Mouse (Mus musculus) midbrain, embryonic 13.5 days (tissue): ENCODE data around the gene Rims1. TPM values are rescaled to one million over a fixed set of nuclear protein-coding genes. Genes with fewer than 3 reads are reported as not detected.

Experiments used
- ATAC-seq: fragments of 200-750 bp; cut with Nextera tagmentation; 2 replicates; pipeline ENCODE4 v1.8.0; 2017; ENCODE audit warnings: mild to moderate bottlenecking, moderate TSS enrichment, moderate library complexity
- H3K27ac ChIP-seq: fragments of 300-500 bp; sonication (generic); 2 replicates; pipeline ENCODE4 v1.5.1; 2015; ENCODE audit warnings: inconsistent platforms, mild to moderate bottlenecking, moderate library complexity
- H3K27me3 ChIP-seq: fragments of 300-500 bp; sonication (generic); 2 replicates; pipeline ENCODE4 v1.6.1; 2015; ENCODE audit warnings: mild to moderate bottlenecking, inconsistent platforms
- H3K36me3 ChIP-seq: fragments of 300-500 bp; sonication (generic); 2 replicates; pipeline ENCODE4 v1.6.1; 2015; ENCODE audit warnings: mild to moderate bottlenecking, inconsistent platforms
- H3K4me1 ChIP-seq: fragments of 300-500 bp; sonication (generic); replicated peaks from 2 replicates; pipeline ENCODE4 v1.6.1; 2015; ENCODE audit warnings: inconsistent platforms
- H3K4me2 ChIP-seq: fragments of 300-500 bp; sonication (generic); replicated peaks from 2 replicates; pipeline ENCODE4 v1.6.1; 2015; ENCODE audit warnings: moderate library complexity, mild to moderate bottlenecking, inconsistent platforms
- H3K4me3 ChIP-seq: fragments of 300-500 bp; sonication (generic); replicated peaks from 2 replicates; pipeline ENCODE4 v1.5.1; 2015; ENCODE audit warnings: mild to moderate bottlenecking, inconsistent platforms
- H3K9ac ChIP-seq: fragments of 300-500 bp; sonication (generic); replicated peaks from 2 replicates; pipeline ENCODE4 v1.6.1; 2015; ENCODE audit warnings: mild to moderate bottlenecking, inconsistent platforms
- H3K9me3 ChIP-seq: fragments of 300-500 bp; sonication (generic); 2 replicates; pipeline ENCODE4 v1.6.1; 2016; ENCODE audit warnings: mild to moderate bottlenecking, inconsistent platforms
- WGBS: fragments of 180-500 bp; shearing (Covaris S2); methylation state at CpG from one replicate; pipeline ENCODE4 v1.1.7; 2015; 5-methylcytosine and 5-hydroxymethylcytosine counted together
- polyA plus RNA-seq: library from polyadenylated mRNA; unstranded; fragments of >200 nt; fragmentation: Nextera tagmentation; extraction: Ambion mirVana; gene quantifications from 2 replicates; pipeline ENCODE4 v1.2.1, GENCODE M21; 2015

The Rims1 gene
- polyA plus RNA-seq, 1 experiment from 2014 or later = 9.4 TPM

DNA sequence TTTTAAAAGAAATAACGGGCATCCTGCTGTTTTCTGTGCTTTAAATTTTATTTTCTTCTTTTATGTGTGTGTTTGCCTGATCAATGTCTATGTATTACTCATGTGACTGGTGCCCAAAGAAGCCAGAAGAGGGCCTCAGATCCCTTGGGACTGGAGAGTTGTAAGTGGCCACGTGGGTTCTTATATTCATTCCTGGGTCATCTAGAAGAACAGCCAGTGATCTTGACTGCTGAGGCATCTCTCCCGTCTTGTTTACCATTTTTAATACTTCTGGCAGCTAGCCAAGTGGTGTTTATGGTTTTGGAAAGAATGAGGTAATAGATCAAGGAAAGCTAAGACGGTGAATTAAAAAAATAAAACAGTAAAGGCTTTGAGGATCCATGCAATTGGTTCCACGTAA is 178.8 kb downstream of the Rims1 start:
- WGBS = 59% methylated on average over 5 of the region's 5 CpGs
- Histone ChIP-seq H3K4me3 (no peak overlapping the region), H3K9me3 (no peaks in the 10 kb centered on the region), H3K4me2 (no peak overlapping the region), H3K27me3 (no peaks in the 10 kb centered on the region), H3K9ac (no peak overlapping the region), H3K4me1 (peaks cover 5% of the 10 kb centered on the region; the same call in 1 of the 2 replicates), H3K36me3 (no peaks in the 10 kb centered on the region), H3K27ac (no peak overlapping the region)
- ATAC-seq = no peak

DNA sequence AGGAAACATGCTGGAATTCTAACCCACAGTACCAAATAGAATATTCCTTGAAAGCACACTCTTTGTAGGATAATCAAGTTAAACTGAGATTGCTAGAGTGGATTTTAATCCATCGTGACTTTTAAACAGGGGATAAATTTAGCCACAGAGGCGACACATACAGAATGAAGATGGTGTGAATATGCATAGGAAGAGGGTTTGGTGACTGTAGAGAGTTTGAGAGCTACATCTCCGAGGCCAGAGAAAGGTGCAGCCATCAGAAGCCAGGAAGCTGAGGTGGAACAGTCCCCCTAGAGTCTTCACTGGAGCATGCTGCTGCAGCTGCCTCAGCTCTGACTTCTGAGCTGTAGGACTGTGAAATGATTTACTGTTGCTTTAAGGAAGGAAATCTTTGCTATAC is 179.5 kb downstream of the Rims1 start:
- Histone ChIP-seq H3K4me1 (peaks cover 5% of the 10 kb centered on the region; the same call in 1 of the 2 replicates), H3K4me2 (no peak overlapping the region), H3K4me3 (no peak overlapping the region), H3K9ac (no peak overlapping the region), H3K9me3 (no peaks in the 10 kb centered on the region), H3K27me3 (no peaks in the 10 kb centered on the region), H3K36me3 (no peaks in the 10 kb centered on the region), H3K27ac (no peak overlapping the region)
- WGBS = 69% methylated on average over 3 of the region's 3 CpGs
- ATAC-seq = no peak

DNA sequence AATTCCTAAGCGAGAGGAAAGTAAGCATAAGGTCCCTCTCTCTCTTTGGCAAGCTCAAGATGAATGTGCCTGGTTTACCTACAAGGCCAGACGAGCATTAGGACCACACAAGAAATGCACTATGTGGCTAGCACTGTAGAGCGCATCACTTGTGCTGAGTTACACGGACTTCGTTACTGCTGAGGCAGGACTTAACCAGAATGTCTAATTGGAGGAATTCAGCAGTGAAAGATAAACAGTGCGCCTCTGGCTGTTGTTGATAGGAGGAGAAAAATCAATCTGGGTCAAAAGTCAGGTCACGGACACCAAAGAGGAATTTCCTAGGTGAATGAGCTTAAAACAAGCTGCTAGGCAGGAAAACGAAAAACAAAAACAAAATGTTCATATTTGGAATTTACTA is 185.0 kb downstream of the Rims1 start:
- Histone ChIP-seq H3K4me1 (0 out of 2 replicates have a peak, but pooled peaks cover 2% of the 10 kb centered on the region), H3K27me3 (no peaks in the 10 kb centered on the region), H3K27ac (no peak overlapping the region), H3K4me2 (no peak overlapping the region), H3K36me3 (no peaks in the 10 kb centered on the region), H3K9me3 (no peaks in the 10 kb centered on the region), H3K4me3 (no peak overlapping the region), H3K9ac (no peak overlapping the region)
- ATAC-seq = no peak
- WGBS = 79% methylated on average over 8 of the region's 8 CpGs

DNA sequence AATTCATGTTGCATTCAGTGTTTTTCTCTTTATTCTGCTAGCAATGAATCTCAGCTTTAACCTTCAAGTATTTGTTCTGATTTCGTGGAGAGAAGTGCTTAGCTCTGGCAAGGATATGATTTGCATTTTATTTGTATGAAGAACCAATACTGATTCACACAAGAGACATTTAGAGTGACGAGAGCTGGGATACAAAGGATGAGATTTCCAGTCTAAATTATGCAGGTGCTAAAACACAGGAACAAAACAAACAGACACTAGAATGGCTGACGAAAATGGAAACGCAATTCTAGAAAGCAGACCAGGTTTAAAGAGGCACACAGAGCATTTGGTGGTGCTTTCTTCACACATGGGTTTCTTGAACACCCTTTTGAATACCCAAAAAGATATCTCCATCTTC is 190.2 kb downstream of the Rims1 start:
- no peaks in the 10 kb centered on the region for H3K27me3 ChIP-seq
- WGBS = 40% methylated on average over 4 of the region's 4 CpGs
- ATAC-seq = no peak

DNA sequence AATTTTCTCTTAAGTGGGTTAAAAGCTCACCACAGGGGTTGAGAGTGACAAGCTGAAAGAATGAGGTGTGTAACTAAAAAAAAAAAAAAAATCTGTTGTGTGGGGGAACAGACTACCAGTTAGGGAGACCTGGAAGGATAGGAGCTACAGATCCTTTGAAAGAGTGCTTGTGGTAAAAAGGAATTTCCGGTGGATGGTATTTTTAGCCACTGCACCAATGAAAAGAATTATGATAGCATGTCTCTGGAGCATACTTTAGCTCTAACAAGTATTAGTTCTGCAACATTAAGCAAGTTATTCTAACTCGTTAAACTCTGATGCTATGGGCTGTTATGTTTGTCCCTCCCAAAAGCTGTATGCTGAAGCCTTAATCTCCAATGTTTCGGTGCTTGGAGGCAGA is 192.2 kb downstream of the Rims1 start:
- H3K4me2 ChIP-seq = no peak overlapping the region
- H3K27ac ChIP-seq = no peak overlapping the region
- no peak overlapping the region for H3K9ac ChIP-seq
- H3K36me3 ChIP-seq = no peaks in the 10 kb centered on the region
- H3K9me3 ChIP-seq = no peaks in the 10 kb centered on the region
- WGBS = 81% methylated on average over 3 of the region's 3 CpGs
- H3K4me3 ChIP-seq = no peak overlapping the region
- no peak for ATAC-seq
- no peaks in the 10 kb centered on the region for H3K27me3 ChIP-seq
- H3K4me1 ChIP-seq = 0 out of 2 replicates have a peak, but pooled peaks cover 3% of the 10 kb centered on the region

More for the DNA sequence above, 190.2 kb downstream of the Rims1 start:
- Histone ChIP-seq H3K4me3 (no peak overlapping the region), H3K27ac (peak overlapping the region; percentile 35), H3K4me1 (0 out of 2 replicates have a peak, but pooled peaks cover 3% of the 10 kb centered on the region), H3K36me3 (no peaks in the 10 kb centered on the region), H3K9me3 (no peaks in the 10 kb centered on the region), H3K9ac (no peak overlapping the region), H3K4me2 (no peak overlapping the region)

DNA sequence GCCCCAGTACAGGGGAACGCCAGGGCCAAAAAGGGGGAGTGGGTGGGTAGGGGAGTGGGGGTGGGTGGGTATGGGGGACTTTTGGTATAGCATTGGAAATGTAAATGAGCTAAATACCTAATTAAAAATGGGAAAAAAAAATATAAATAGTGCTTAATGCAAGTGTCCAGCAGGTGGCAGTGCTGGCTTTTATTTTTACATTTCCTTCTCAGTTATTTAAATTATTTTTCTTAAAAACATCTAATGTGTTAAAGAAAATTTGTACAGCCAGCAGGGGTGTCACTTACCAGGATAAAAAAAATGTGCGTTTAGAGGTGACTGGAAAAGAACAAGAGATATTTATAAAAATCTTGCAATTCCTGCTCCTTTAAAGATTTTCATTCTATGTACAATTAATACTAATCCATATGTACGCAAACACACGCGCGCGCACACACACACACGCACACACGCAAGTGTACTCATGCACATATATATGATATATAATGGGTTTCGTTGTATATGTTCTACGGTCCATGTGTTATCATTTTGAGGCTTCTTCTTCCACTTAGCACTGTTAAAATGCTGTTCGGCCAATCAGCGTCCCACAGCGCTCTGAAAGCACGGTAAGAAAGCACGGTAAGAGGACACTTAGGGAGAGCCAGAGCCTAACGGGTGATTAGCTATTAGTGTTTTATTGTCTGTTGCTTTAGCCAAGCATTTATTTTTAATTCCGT is 201.3 kb downstream of the Rims1 start:
- no peaks in the 10 kb centered on the region for H3K4me1 ChIP-seq
- WGBS = 70% methylated on average over 18 of the region's 18 CpGs
- peak; percentile 43; the same call in 1 of the 2 replicates for ATAC-seq
- no peak overlapping the region for H3K9ac ChIP-seq
- H3K4me3 ChIP-seq = no peak overlapping the region
- no peaks in the 10 kb centered on the region for H3K9me3 ChIP-seq
- H3K4me2 ChIP-seq = no peak overlapping the region
- H3K27me3 ChIP-seq = no peaks in the 10 kb centered on the region
- no peak overlapping the region for H3K27ac ChIP-seq
- no peaks in the 10 kb centered on the region for H3K36me3 ChIP-seq

DNA sequence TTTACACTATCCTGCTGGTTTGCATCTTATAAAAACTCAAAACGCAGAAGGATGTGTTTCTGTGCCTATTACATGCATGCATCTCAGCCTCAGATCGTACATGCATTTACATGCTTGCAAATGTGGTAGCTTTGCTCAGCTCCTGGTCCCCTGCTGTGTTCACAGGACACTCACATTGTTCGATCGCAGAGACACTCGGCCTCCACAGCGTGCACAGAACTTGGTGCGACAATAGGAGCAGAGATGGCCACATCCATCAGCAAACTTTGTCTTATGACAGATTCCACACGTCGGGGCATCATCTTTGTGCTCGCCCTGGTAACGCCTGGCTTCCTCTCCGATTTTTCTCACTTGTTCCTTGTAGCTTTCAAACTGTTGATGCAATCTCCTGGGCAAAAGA is 209.6 kb downstream of the Rims1 start:
- Histone ChIP-seq H3K36me3 (no peaks in the 10 kb centered on the region), H3K9me3 (no peaks in the 10 kb centered on the region), H3K27me3 (no peaks in the 10 kb centered on the region), H3K9ac (no peak overlapping the region), H3K4me3 (no peak overlapping the region), H3K27ac (no peak overlapping the region), H3K4me1 (peaks cover 11% of the 10 kb centered on the region), H3K4me2 (0 out of 2 replicates have a peak overlapping the region, but pooled peaks have one; percentile 3)
- WGBS = 42% methylated on average over 12 of the region's 12 CpGs
- ATAC-seq = no peak

DNA sequence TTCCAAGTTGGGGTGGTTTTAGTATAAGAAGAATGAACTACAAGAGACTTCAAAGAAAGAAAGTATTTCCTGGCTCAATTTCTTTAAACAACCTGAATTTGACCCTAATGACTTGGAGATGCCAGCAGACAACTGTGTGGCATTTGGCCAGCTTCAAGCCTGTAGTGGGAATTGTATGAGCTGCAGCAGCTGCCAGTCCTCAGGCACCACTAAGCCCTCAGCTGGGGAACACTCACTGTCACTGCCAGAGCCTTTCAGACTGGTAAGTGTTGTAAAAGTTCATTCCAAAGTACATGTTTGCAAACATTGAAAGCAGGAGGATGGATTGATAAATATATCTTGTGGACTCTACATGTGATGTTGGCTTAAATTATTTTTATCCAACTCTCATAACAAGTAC is 211.0 kb downstream of the Rims1 start:
- H3K4me1 ChIP-seq = peaks cover 11% of the 10 kb centered on the region
- ATAC-seq = no peak
- no peak overlapping the region for H3K4me2 ChIP-seq
- no peaks in the 10 kb centered on the region for H3K9me3 ChIP-seq
- H3K27me3 ChIP-seq = no peaks in the 10 kb centered on the region
- no peak overlapping the region for H3K9ac ChIP-seq
- H3K4me3 ChIP-seq = no peak overlapping the region
- no peaks in the 10 kb centered on the region for H3K36me3 ChIP-seq
- no peak overlapping the region for H3K27ac ChIP-seq

DNA sequence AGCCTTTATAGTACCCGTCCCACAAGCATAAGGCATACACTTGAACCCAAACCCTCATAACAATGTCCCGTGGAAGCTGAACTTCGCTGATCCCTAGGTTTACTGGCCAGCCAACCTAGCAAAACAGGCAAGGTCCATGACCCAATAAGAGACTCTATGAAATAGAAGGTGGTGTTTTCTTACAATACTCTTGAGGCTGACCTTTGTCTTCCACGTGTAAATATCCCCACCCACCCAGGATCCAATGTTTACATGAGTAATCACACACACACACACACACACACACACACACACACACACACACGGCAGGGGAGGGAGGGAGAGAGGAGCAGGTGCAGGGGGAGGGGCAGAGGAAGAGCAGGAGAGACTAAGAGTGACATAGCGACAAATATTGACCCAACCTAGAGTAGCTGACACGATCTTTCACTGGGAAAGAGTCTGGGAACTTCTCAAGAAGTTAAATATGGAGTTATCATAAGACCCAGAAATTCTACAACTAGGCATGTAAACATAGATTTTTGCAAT is 217.9 kb downstream of the Rims1 start:
- no peak overlapping the region for H3K9ac ChIP-seq
- peaks cover 3% of the 10 kb centered on the region; the same call in 1 of the 2 replicates for H3K4me1 ChIP-seq
- H3K9me3 ChIP-seq = no peaks in the 10 kb centered on the region
- H3K27ac ChIP-seq = no peak overlapping the region
- no peak overlapping the region for H3K4me2 ChIP-seq
- H3K36me3 ChIP-seq = no peaks in the 10 kb centered on the region
- H3K4me3 ChIP-seq = no peak overlapping the region
- H3K27me3 ChIP-seq = no peaks in the 10 kb centered on the region
- 84% methylated on average over 6 of the region's 7 CpGs for WGBS
- ATAC-seq = no peak

DNA sequence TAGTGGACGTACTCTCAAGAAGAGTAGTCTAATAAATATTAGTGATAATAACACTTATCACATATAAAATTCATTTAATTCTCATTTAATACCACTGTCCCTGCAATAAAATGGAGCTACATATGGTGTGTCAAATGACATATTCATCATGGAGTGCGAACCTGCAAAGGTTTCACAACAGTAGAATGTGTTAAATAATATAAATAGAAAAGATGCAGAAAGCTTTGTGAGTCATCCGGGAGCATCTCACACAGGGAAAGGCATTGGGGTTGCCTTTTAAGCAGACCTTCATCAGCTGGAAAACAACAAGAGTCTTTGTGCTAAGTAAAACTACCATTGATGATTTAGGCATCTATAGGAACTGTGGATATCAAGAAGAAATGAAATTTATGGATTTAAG is 220.2 kb downstream of the Rims1 start:
- no peaks in the 10 kb centered on the region for H3K36me3 ChIP-seq
- H3K4me3 ChIP-seq = no peak overlapping the region
- no peaks in the 10 kb centered on the region for H3K4me1 ChIP-seq
- no peaks in the 10 kb centered on the region for H3K9me3 ChIP-seq
- no peak overlapping the region for H3K9ac ChIP-seq
- no peak overlapping the region for H3K27ac ChIP-seq
- ATAC-seq = no peak
- H3K4me2 ChIP-seq = no peak overlapping the region
- H3K27me3 ChIP-seq = no peaks in the 10 kb centered on the region
- 93% methylated on average over 3 of the region's 3 CpGs for WGBS

DNA sequence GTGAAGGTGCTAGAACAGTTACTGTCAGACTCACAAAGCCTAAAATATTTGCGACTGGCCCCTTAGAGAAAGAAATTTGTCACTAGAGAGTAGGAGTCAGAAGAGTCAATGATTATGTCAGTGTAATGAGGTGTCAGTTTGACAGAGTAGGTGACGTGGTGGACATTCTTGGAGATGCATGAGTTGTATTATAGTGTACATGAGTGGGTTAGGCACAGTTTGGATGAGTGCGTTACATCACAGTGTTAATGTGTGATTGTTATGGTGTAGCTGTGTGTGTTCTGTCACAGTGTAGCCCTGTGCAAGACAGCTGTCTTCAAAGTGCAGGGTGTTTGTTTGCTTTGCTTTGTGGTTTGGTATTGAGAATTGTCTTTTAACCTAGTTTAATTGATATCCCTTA is 226.3 kb downstream of the Rims1 start:
- Histone ChIP-seq H3K9ac (no peak overlapping the region), H3K4me2 (no peak overlapping the region), H3K27me3 (no peaks in the 10 kb centered on the region), H3K4me1 (no peaks in the 10 kb centered on the region), H3K27ac (no peak overlapping the region), H3K36me3 (no peaks in the 10 kb centered on the region), H3K4me3 (no peak overlapping the region), H3K9me3 (no peaks in the 10 kb centered on the region)
- WGBS = 87% methylated on average over 3 of the region's 3 CpGs
- ATAC-seq = no peak

DNA sequence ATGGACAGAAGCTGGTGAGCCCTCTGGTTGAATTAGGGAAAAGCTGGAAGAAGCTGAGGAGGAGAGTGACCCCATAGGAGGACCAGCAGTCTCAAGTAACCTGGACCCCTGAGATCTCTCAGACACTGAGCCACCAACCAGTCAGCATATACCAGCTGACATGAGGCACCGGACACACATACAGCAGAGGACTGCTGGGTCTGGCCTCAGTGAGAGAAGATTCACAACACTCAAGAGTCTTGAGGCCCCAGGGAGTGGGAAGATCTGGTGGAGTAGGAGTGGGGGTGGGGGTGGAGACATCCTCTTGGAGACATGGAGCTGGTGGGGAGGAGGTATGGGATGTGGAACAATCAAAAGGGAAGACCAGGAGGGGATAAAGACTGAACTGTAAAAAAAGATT is 233.1 kb downstream of the Rims1 start:
- no peaks in the 10 kb centered on the region for H3K4me1 ChIP-seq
- peak; percentile 37; the same call in 1 of the 2 replicates for ATAC-seq
- WGBS = 93% methylated on average over 1 of the region's 1 CpGs

DNA sequence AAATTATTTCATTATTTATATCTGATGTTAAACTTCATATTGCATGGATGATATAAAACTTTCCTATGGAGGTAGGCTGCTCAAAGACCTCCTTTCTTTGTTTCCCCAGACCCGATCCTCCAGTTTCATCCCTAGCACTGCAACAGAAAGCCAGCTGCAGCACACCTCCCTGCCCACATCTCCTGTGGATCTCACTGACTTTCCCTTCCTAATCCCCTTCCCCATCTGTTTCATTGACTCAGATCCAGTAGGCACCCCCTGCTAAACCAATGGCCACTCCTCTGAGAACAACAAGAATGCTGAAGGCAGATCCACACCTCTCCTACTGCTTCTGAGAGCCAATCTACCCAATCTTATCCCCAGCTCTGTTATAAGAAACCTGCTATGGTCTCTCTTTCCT is 259.5 kb downstream of the Rims1 start:
- no peak overlapping the region for H3K4me2 ChIP-seq
- H3K4me1 ChIP-seq = no peaks in the 10 kb centered on the region
- no peak for ATAC-seq
- no peaks in the 10 kb centered on the region for H3K27me3 ChIP-seq
- H3K36me3 ChIP-seq = no peaks in the 10 kb centered on the region
- H3K9me3 ChIP-seq = no peaks in the 10 kb centered on the region
- WGBS = 68% methylated on average over 1 of the region's 1 CpGs
- no peak overlapping the region for H3K4me3 ChIP-seq
- no peak overlapping the region for H3K27ac ChIP-seq
- no peak overlapping the region for H3K9ac ChIP-seq

More for the DNA sequence above, 233.1 kb downstream of the Rims1 start:
- H3K9me3 ChIP-seq = no peaks in the 10 kb centered on the region
- H3K27ac ChIP-seq = no peak overlapping the region
- H3K36me3 ChIP-seq = no peaks in the 10 kb centered on the region
- no peak overlapping the region for H3K4me2 ChIP-seq
- H3K9ac ChIP-seq = no peak overlapping the region
- H3K27me3 ChIP-seq = no peaks in the 10 kb centered on the region
- no peak overlapping the region for H3K4me3 ChIP-seq
